Mouse (Mus musculus) lung, postnatal 0 days (tissue): ENCODE measurements around the gene Sorcs2.

Experiments used
- CTCF ChIP-seq: IDR thresholded peaks from 2 replicates; pipeline ENCODE4 v1.5.1; 2016; ENCODE audit warnings: antibody characterized with exemption, mild to moderate bottlenecking
- EP300 ChIP-seq: IDR thresholded peaks from 2 replicates; pipeline ENCODE4 v1.6.1; 2016; ENCODE audit warnings: antibody characterized with exemption, mild to moderate bottlenecking, control low read depth

DNA sequence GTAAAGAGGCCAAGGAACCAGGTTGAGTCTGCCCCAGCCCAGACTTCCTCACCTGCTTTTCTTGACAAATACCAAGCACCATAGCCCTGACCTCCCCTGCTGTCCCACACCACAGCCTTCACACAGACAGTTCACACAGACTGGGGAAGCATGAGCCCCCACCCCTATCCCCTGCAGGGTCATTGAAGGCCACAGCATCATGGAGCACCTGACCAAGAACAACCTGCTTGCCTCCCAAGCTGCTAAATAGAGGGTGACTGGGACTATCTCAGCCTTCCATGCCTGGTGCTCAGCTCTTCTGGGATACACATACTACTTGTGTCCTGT is 356.7 kb downstream of the Sorcs2 start:
- TF ChIP-seq CTCF (no peak), EP300 (no peak)
